Mouse (Mus musculus): Measurements from ENCODE around the gene Clcn2. TPM values are rescaled to one million over a fixed set of nuclear protein-coding genes. Genes with fewer than 3 reads are reported as not detected.

Gene Clcn2
- polyA plus RNA-seq, 1 experiment, result 8.5 TPM

DNA sequence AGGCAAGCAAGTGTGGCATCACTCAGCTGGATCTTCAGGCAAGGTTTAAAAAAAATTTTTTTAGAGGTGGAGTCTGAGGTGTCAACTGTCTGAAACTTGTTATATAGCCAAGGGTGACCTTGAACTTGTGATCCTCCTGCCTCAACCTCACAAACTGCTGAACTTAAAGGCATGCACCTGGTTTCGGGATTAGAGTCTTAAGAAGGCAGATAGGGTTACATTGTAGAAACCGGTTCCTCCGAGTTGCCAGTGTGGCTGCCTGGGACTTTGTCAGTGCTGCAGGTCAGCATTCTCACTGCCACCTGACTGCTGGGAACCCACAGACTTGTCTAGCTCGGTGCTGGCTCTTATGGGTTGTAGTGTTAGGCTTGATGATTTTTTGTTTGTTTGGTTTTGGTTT, 5.7 kb upstream of the Clcn2 start:
- 92% methylated on average over 4 of the region's 4 CpGs for WGBS
- Histone ChIP-seq H3K4me3 (ENCODE audit: extremely low read depth, insufficient read depth, insufficient read length) (no peak overlapping the region), H3K27me3 (ENCODE audit: control insufficient read depth, insufficient read depth, low read length) (no peaks in the 10 kb centered on the region), H3K27ac (ENCODE audit: insufficient read depth, low read length) (no peak overlapping the region), H3K36me3 (ENCODE audit: control insufficient read depth, insufficient read depth, low read length) (peaks cover 2% of the 10 kb centered on the region), H3K4me1 (ENCODE audit: control insufficient read depth, insufficient read depth, insufficient read length) (peaks cover 4% of the 10 kb centered on the region; the same call in 1 of the 2 replicates)
- TF ChIP-seq CTCF (IDR thresholded peaks at IDR 0.05; ENCODE audit: extremely low read depth, insufficient read depth, insufficient read length, insufficient replicate concordance) (no peak), POLR2A (IDR thresholded peaks at IDR 0.05; ENCODE audit: low read depth, low read length) (no peak)
- no peak for DNase-seq (ENCODE audit: low read depth in 1 of 2, low spot score in 2 of 2)

DNA sequence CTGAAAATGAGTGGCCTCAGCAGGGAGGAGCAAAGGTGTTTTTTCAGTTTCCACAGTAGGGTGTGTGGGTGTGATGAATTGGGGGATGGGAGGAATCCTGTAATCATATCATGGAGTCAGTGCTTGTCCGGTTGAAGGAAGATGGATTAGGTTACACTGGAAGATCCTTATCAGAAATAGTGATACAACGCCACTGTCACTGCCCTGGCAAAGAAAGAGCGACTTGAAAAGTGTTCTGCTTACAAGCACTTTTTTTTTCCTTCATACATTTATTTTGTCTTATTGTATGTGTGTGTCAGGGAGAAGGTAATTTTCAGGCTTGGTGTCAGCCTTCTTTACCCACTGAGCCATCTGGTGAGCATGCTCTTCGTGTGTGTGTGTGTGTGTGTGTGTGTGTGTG, 5.2 kb upstream of the Clcn2 start:
- 92% methylated on average over 4 of the region's 4 CpGs for WGBS

GRCm38 (mm10) chr16:20721808-20722207, 4.3 kb upstream of the Clcn2 start:
- WGBS, result 88% methylated on average over 10 of the region's 10 CpGs
- no peak for TF ChIP-seq POLR2A (IDR thresholded peaks at IDR 0.05; ENCODE audit: low read depth, low read length)
- no peak for TF ChIP-seq CTCF (IDR thresholded peaks at IDR 0.05; ENCODE audit: extremely low read depth, insufficient read depth, insufficient read length, insufficient replicate concordance)
- H3K4me3 ChIP-seq (ENCODE audit: extremely low read depth, insufficient read depth, insufficient read length), result no peak overlapping the region

More for the DNA sequence above, 5.2 kb upstream of the Clcn2 start:
- DNase-seq (ENCODE audit: low read depth in 1 of 2, low spot score in 2 of 2), result no peak
- Histone ChIP-seq H3K27me3 (ENCODE audit: control insufficient read depth, insufficient read depth, low read length) (no peaks in the 10 kb centered on the region), H3K36me3 (ENCODE audit: control insufficient read depth, insufficient read depth, low read length) (peaks cover 2% of the 10 kb centered on the region), H3K4me3 (ENCODE audit: extremely low read depth, insufficient read depth, insufficient read length) (no peak overlapping the region), H3K4me1 (ENCODE audit: control insufficient read depth, insufficient read depth, insufficient read length) (peaks cover 4% of the 10 kb centered on the region; the same call in 1 of the 2 replicates), H3K27ac (ENCODE audit: insufficient read depth, low read length) (no peak overlapping the region)
- TF ChIP-seq CTCF (IDR thresholded peaks at IDR 0.05; ENCODE audit: extremely low read depth, insufficient read depth, insufficient read length, insufficient replicate concordance), result no peak
- TF ChIP-seq POLR2A (IDR thresholded peaks at IDR 0.05; ENCODE audit: low read depth, low read length), result no peak

DNA sequence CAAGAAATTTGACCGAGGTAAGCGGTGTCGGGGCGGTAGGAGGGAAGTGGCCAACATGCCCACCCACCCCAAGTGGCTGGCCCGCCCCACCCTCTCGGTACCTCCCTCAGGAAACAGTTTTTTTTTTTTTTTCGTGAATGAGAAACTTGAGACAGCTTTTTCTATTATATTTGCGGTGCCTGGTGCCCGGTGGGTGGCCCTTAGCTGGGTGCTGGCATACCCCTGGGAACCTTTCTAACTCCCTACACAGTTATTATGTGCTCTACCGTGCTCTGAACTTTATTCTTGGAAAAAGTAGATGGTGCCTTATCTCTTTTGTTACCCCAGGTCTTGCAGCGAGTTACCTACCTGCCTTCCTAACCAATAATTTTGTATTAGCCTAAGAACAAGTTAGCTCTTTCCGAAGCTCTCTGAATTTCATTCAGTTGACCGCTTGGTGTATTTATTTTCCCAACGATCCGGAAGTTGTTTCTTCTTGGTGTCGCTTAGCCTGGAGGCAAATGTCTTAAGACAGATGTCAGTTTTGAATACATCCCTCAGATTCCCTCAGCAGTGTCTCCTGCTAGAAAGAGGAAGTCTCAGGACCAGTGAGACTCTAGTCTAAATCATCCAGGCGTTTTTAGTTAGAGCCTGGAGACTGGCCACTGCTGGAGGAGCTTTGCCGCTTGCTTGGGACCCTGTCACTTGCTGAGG, 578 bp upstream of the Clcn2 start:
- no peak for DNase-seq (ENCODE audit: low read depth in 1 of 2, low spot score in 2 of 2)
- no peak for TF ChIP-seq CTCF (IDR thresholded peaks at IDR 0.05; ENCODE audit: extremely low read depth, insufficient read depth, insufficient read length, insufficient replicate concordance)
- no peak for TF ChIP-seq POLR2A (IDR thresholded peaks at IDR 0.05; ENCODE audit: low read depth, low read length)
- H3K27ac ChIP-seq (ENCODE audit: insufficient read depth, low read length), result peak overlapping the region; percentile 84
- H3K4me3 ChIP-seq (ENCODE audit: extremely low read depth, insufficient read depth, insufficient read length), result peak overlapping the region; percentile 68
- H3K27me3 ChIP-seq (ENCODE audit: control insufficient read depth, insufficient read depth, low read length), result no peaks in the 10 kb centered on the region
- peaks cover 2% of the 10 kb centered on the region for H3K36me3 ChIP-seq (ENCODE audit: control insufficient read depth, insufficient read depth, low read length)
- WGBS, result 2% methylated on average over 18 of the region's 18 CpGs
- H3K4me1 ChIP-seq (ENCODE audit: control insufficient read depth, insufficient read depth, insufficient read length), result peaks cover 4% of the 10 kb centered on the region; the same call in 1 of the 2 replicates

More at GRCm38 (mm10) chr16:20721808-20722207, 4.3 kb upstream of the Clcn2 start:
- no peak for DNase-seq (ENCODE audit: low read depth in 1 of 2, low spot score in 2 of 2)
- no peaks in the 10 kb centered on the region for H3K27me3 ChIP-seq (ENCODE audit: control insufficient read depth, insufficient read depth, low read length)
- H3K4me1 ChIP-seq (ENCODE audit: control insufficient read depth, insufficient read depth, insufficient read length), result peaks cover 4% of the 10 kb centered on the region; the same call in 1 of the 2 replicates
- H3K27ac ChIP-seq (ENCODE audit: insufficient read depth, low read length), result no peak overlapping the region
- peaks cover 2% of the 10 kb centered on the region for H3K36me3 ChIP-seq (ENCODE audit: control insufficient read depth, insufficient read depth, low read length)

DNA sequence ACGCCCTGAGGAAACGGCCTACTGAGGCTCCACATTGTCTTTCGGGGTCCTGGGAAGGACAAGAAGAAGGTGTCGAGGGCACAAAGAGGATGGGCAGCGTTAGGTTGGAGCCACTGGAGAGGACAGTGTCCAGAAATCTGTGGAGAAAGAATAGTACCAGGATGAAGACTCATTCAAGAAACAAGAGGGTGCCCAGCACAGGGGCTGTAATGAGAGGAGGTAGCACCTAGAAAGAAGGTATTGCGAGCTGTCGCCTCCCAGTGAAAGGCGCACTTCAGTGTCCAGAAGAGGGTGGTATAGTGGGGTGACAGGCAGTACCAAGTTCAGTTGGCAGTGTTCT, 735 bp downstream of the Clcn2 start:
- Histone ChIP-seq H3K4me1 (ENCODE audit: control insufficient read depth, insufficient read depth, insufficient read length) (peaks cover 4% of the 10 kb centered on the region; the same call in 1 of the 2 replicates), H3K27me3 (ENCODE audit: control insufficient read depth, insufficient read depth, low read length) (no peaks in the 10 kb centered on the region), H3K36me3 (ENCODE audit: control insufficient read depth, insufficient read depth, low read length) (peaks cover 2% of the 10 kb centered on the region), H3K27ac (ENCODE audit: insufficient read depth, low read length) (peak overlapping the region; percentile 41), H3K4me3 (ENCODE audit: extremely low read depth, insufficient read depth, insufficient read length) (peak overlapping the region; percentile 68; the same call in 1 of the 2 replicates)
- no peak for TF ChIP-seq CTCF (IDR thresholded peaks at IDR 0.05; ENCODE audit: extremely low read depth, insufficient read depth, insufficient read length, insufficient replicate concordance)
- TF ChIP-seq POLR2A (IDR thresholded peaks at IDR 0.05; ENCODE audit: low read depth, low read length), result no peak
- 2% methylated on average over 8 of the region's 8 CpGs for WGBS
- DNase-seq (ENCODE audit: low read depth in 1 of 2, low spot score in 2 of 2), result no peak

DNA sequence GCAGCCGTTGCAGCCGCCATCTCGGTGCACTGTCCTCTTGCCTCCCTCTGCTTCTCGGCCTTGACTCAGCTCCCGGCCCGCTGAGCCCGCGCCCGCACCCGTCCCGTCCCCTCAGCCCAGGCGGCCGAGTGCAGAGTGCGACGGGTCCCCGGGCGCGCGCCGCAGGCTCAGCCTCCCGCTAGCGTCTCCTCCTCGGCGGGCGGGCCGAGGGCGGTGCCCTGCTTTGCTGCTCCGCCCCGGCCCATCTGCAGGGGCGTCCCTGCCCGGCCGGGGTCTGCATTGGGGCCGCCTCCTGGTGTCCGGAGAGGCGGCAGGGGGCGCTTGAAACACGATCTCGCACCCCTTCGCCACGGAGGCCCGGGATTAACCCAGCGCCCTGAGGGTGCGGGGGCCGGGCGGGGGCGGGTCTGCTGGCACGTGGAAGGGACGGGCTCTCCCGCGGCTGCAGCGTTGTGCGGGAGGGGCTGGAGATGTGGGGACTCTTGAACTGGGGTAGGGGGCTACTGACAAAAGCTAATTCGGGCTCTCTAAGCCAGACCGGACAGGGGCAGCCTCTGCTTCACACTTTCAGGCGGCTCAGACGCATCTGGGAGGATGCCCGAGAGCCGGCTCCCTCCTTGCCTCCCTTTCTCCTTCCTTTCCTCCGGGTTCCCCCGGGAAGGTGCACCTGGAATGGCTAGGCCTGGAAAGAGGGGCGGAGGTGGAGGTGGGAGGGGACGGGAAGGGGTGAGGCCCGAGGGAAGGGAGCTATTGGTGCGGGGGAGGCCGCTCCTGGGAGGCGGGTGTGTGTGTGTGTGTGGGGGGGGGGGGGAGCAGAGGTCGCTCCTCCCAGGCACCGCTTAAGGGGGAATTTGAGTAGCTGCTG, 1.3 kb downstream of the Clcn2 start:
- DNase-seq (ENCODE audit: low read depth in 1 of 2, low spot score in 2 of 2), result peak in 1 of 2 experiments; percentile 58
- no peak for TF ChIP-seq POLR2A (IDR thresholded peaks at IDR 0.05; ENCODE audit: low read depth, low read length)
- no peak for TF ChIP-seq CTCF (IDR thresholded peaks at IDR 0.05; ENCODE audit: extremely low read depth, insufficient read depth, insufficient read length, insufficient replicate concordance)

More for the DNA sequence above, 1.3 kb downstream of the Clcn2 start:
- Histone ChIP-seq H3K4me1 (ENCODE audit: control insufficient read depth, insufficient read depth, insufficient read length) (peaks cover 4% of the 10 kb centered on the region; the same call in 1 of the 2 replicates), H3K4me3 (ENCODE audit: extremely low read depth, insufficient read depth, insufficient read length) (peak overlapping the region; percentile 74), H3K27me3 (ENCODE audit: control insufficient read depth, insufficient read depth, low read length) (no peaks in the 10 kb centered on the region), H3K36me3 (ENCODE audit: control insufficient read depth, insufficient read depth, low read length) (peaks cover 2% of the 10 kb centered on the region; the same call in 1 of the 2 replicates), H3K27ac (ENCODE audit: insufficient read depth, low read length) (peak overlapping the region; percentile 41; the same call in 1 of the 2 replicates)
- WGBS, result under 1% methylated on average over 61 of the region's 68 CpGs

Measured in spleen, adult 2 months (tissue).